Mouse (Mus musculus) lung, embryonic 14.5 days (tissue): ENCODE data around the gene Tex14. TPM values are rescaled to one million over a fixed set of nuclear protein-coding genes. Genes with fewer than 3 reads are reported as not detected.

ENCODE experiments used
- ATAC-seq: fragments of 200-750 bp; cut with Nextera tagmentation; 2 replicates; pipeline ENCODE4 v1.8.0; 2017; ENCODE audit warnings: mild to moderate bottlenecking, moderate TSS enrichment, moderate library complexity; ENCODE audit not compliant: insufficient read depth
- DNase-seq: peaks from one replicate; pipeline ENCODE4 v3.0.0-alpha.2; 2015
- H3K27ac ChIP-seq: fragments of 300-500 bp; sonication (generic); 2 replicates; pipeline ENCODE4 v1.5.1; 2014; ENCODE audit warnings: low read depth, mild to moderate bottlenecking, moderate library complexity
- H3K27me3 ChIP-seq: fragments of 300-500 bp; sonication (generic); 2 replicates; pipeline ENCODE4 v1.6.1; 2014; ENCODE audit warnings: low read length, control low read depth; ENCODE audit not compliant: insufficient read depth
- H3K36me3 ChIP-seq: fragments of 300-500 bp; sonication (generic); 2 replicates; pipeline ENCODE4 v1.6.1; 2014; ENCODE audit warnings: control low read depth; ENCODE audit not compliant: insufficient read depth
- H3K4me1 ChIP-seq: fragments of 300-500 bp; sonication (generic); 2 replicates; pipeline ENCODE4 v1.6.1; 2014; ENCODE audit warnings: antibody characterized with exemption, control low read depth; ENCODE audit not compliant: insufficient read depth
- H3K4me2 ChIP-seq: fragments of 300-500 bp; sonication (generic); 2 replicates; pipeline ENCODE4 v1.6.1; 2014; ENCODE audit warnings: mild to moderate bottlenecking
- H3K4me3 ChIP-seq: fragments of 300-500 bp; sonication (generic); 2 replicates; pipeline ENCODE4 v1.5.1; 2014; ENCODE audit warnings: low read depth, low read length
- H3K9ac ChIP-seq: fragments of 300-500 bp; sonication (generic); 2 replicates; pipeline ENCODE4 v1.6.1; 2014
- H3K9me3 ChIP-seq: fragments of 300-500 bp; sonication (generic); 2 replicates; pipeline ENCODE4 v1.6.1; 2016; ENCODE audit warnings: low read depth, low read length, control low read depth
- CTCF ChIP-seq: IDR thresholded peaks from 2 replicates; pipeline ENCODE4 v1.5.1; 2016; ENCODE audit warnings: antibody characterized with exemption, low read depth
- WGBS: fragments of 180-500 bp; shearing (Covaris S2); extraction: QIAGEN DNeasy Blood & Tissue Kit; methylation state at CpG from one replicate; pipeline ENCODE4 v1.1.7; 2014; 5-methylcytosine and 5-hydroxymethylcytosine counted together
- polyA plus RNA-seq: library from polyadenylated mRNA; unstranded; fragments of >200 nt; fragmentation: Nextera tagmentation; extraction: Ambion mirVana; gene quantifications from 2 replicates; pipeline ENCODE4 v1.2.1, GENCODE M21; 2014

Gene Tex14
- polyA plus RNA-seq, 1 experiment from 2014 or later = 0.21 TPM

DNA sequence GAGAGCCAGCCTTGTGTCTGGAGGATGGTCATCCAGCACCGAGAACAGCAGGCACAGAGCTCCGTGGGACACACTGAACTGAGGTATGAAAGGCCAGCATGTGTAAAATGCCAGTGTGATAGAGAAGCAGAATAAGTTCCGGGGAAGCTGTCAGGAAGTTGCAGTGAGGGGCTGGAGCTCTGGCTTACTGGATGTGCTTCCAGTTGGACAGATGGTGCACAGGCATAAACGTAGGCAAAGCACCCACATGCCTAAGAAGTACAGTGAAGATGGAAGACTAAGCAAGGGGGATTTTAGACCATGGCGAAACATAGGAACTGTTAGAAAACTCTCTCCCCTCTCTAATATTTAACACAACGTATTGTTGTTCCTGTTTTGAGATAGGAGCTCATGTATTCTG lies 156.3 kb downstream of the Tex14 start:
- no peaks in the 10 kb centered on the region for H3K36me3 ChIP-seq
- H3K4me3 ChIP-seq = no peak overlapping the region
- WGBS = 48% methylated on average over 6 of the region's 6 CpGs
- no peaks in the 10 kb centered on the region for H3K27me3 ChIP-seq
- no peak overlapping the region for H3K9ac ChIP-seq
- H3K27ac ChIP-seq = no peak overlapping the region
- H3K4me1 ChIP-seq = no peaks in the 10 kb centered on the region
- H3K9me3 ChIP-seq = no peaks in the 10 kb centered on the region
- no peak for ATAC-seq
- no peak overlapping the region for H3K4me2 ChIP-seq
- no peak for TF ChIP-seq CTCF
- no peak for DNase-seq

DNA sequence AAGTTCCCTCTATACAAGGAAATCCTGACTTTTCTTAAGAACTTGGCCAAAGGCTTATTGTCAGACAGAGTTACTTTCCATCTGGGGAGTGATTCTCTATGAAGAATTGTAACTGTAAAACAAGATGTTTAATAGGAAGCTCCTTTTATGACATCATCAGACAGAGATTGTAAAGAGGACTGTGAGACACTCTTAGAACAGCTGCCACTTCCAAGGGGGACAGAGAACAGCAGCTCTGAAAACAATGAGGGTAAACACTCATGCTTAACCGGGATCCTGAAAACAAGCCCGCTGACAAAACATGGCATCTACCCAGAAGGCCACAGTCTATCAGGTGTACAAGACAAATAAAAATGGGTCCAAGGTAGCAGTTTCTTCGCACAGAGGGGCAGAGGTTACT lies 161.6 kb downstream of the Tex14 start, which contains the start of gene Gm11492:
Gene Gm11492 (plus strand): TSS at position 153 of the 400 bp plus-strand sequence.
- H3K4me3 ChIP-seq = no peak within 1 kb of the TSS
- no peak within 1 kb of the TSS for H3K27ac ChIP-seq
- no peaks in the 10 kb centered on the region; the same call in 1 of the 2 replicates for H3K4me1 ChIP-seq
- H3K9me3 ChIP-seq = no peaks in the 10 kb centered on the region
- no peaks in the 10 kb centered on the region for H3K27me3 ChIP-seq
- no peak within 1 kb of the TSS for H3K9ac ChIP-seq
- no peak within 1 kb of the TSS for H3K4me2 ChIP-seq
- TF ChIP-seq CTCF = no peak
- DNase-seq (no peak), ATAC-seq (no peak)
- WGBS = 61% methylated on average over 3 of the region's 3 CpGs
- no peaks in the 10 kb centered on the region for H3K36me3 ChIP-seq

DNA sequence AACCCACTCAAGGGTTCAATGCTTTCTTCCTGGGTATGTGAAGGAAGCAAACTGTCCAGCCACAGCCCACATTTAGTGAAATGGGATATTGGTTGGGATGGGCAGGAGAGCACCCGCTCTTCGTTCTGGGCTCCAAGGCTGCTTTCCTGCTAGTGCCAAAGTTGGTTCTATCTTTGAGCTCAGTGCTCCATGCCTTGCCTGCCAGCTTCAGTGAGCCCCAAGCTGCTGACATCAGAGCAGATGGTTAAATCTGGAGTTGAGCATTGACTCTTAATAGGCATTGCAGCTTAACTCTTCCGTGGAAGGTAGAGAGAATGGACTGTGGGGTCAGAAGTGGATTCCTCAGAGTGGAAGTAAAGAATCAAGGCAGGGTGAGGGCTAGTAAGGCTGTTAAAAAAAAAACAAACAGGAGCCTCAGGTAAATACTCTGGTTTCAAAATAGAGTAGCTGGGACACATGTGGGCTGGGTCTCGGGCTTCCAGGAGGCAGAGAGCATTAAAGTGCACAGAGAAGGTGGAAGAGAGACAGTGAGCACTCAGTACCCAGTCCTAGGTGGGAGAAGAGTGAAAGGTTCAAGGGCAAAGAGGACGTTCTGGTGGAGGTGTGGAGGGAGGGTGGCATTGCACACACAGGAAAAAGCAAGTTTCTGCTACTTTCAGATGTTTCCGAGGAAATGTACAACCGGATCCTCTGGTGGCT lies 163.5 kb downstream of the Tex14 start, which contains the start of gene Sept4:
Gene Sept4 (plus strand): TSS at position 649 of the 699 bp plus-strand sequence.
- no peaks in the 10 kb centered on the region for H3K9me3 ChIP-seq
- H3K36me3 ChIP-seq = no peaks in the 10 kb centered on the region
- 74% methylated on average over 7 of the region's 7 CpGs for WGBS
- no peak within 1 kb of the TSS for H3K27ac ChIP-seq
- H3K9ac ChIP-seq = no peak within 1 kb of the TSS
- no peaks in the 10 kb centered on the region; the same call in 1 of the 2 replicates for H3K4me1 ChIP-seq
- H3K4me3 ChIP-seq = no peak within 1 kb of the TSS
- ATAC-seq (no peak), DNase-seq (no peak)
- TF ChIP-seq CTCF = no peak
- no peaks in the 10 kb centered on the region for H3K27me3 ChIP-seq
- H3K4me2 ChIP-seq = no peak within 1 kb of the TSS

DNA sequence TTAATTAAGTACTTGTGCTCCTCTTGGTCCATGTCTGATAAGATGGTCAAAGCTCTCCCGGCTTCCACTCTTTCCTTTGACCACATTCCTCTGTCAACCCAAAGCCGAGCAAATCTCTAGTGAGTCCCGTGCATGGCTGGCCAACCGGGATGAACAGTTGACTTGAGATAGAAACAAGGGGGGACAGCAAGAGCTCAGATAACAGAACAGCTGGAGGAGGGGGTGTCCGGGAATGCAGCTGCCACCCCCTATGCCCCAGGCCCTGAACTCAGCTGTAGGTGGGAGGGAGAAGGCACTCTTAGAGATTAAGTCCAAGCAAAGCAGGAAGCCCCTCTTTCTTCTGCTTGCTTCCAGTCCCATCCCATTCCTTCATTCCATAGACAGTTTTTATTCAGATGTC lies 165.9 kb downstream of the Tex14 start:
- no peak overlapping the region for H3K9ac ChIP-seq
- H3K9me3 ChIP-seq = no peaks in the 10 kb centered on the region
- ATAC-seq (no peak), DNase-seq (no peak)
- no peaks in the 10 kb centered on the region; the same call in 1 of the 2 replicates for H3K4me1 ChIP-seq
- H3K36me3 ChIP-seq = no peaks in the 10 kb centered on the region
- TF ChIP-seq CTCF = no peak
- H3K27ac ChIP-seq = no peak overlapping the region
- H3K27me3 ChIP-seq = no peaks in the 10 kb centered on the region
- no peak overlapping the region for H3K4me2 ChIP-seq
- H3K4me3 ChIP-seq = no peak overlapping the region
- 40% methylated on average over 5 of the region's 5 CpGs for WGBS

DNA sequence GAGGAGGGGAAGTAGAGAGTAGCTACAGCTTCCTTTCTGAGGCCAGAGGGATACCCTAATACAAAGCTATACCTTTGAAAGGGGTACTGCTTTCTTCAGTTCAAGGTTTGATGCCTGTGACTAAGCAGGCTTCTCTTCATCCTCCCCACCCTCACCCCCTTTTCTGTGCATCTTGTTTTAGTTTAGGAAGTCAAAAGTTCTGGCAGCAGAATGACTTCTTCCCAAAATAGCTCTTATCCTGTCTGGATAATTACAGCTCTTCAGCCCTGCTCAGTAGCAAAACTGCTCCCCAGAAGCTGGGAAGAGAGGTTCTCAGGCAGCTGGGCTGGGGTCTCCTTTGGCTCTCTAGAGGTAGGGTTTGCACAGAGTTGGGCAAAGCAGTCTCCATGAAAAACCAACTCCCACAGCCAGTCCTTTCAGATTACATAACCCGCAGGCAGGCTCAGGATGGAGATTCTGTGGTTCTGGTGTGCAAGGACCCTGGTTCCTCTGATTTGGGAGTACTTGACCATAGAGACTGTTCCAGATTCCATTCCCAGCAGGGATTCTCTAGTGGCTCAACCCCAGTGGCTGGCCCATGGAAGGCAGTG lies 166.6 kb downstream of the Tex14 start:
- no peak for TF ChIP-seq CTCF
- H3K36me3 ChIP-seq = no peaks in the 10 kb centered on the region
- DNase-seq = no peak
- no peak overlapping the region for H3K4me2 ChIP-seq
- H3K4me3 ChIP-seq = no peak overlapping the region
- H3K9ac ChIP-seq = no peak overlapping the region
- 89% methylated on average over 1 of the region's 1 CpGs for WGBS
- no peaks in the 10 kb centered on the region; the same call in 1 of the 2 replicates for H3K4me1 ChIP-seq
- ATAC-seq = no peak
- no peak overlapping the region for H3K27ac ChIP-seq
- no peaks in the 10 kb centered on the region for H3K27me3 ChIP-seq
- H3K9me3 ChIP-seq = no peaks in the 10 kb centered on the region

DNA sequence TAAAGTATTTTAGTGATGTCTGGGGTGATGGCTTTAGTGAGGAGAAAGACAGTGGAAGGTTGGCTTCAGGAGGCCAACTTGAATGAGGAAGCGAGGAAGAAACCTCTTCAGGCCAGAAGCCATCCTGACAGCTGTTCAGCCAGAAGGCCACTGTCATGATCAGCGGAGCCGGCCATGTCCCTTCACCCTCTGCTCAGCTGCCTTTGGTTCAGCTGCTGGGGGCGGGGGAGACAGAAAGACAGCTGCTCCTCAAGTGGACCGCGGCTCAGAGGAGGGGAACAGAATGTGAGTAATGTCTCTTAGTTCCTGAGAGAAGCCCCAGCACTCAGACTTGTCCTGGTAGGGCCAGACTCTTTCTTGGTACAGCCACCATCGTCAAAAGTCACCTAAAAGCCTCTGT lies 168.9 kb downstream of the Tex14 start:
- ATAC-seq (no peak), DNase-seq (no peak)
- Histone ChIP-seq H3K27me3 (no peaks in the 10 kb centered on the region), H3K9ac (no peak overlapping the region), H3K4me2 (no peak overlapping the region), H3K27ac (no peak overlapping the region), H3K9me3 (no peaks in the 10 kb centered on the region), H3K4me1 (peaks cover 7% of the 10 kb centered on the region), H3K4me3 (no peak overlapping the region), H3K36me3 (no peaks in the 10 kb centered on the region)
- TF ChIP-seq CTCF = no peak
- 50% methylated on average over 7 of the region's 7 CpGs for WGBS

DNA sequence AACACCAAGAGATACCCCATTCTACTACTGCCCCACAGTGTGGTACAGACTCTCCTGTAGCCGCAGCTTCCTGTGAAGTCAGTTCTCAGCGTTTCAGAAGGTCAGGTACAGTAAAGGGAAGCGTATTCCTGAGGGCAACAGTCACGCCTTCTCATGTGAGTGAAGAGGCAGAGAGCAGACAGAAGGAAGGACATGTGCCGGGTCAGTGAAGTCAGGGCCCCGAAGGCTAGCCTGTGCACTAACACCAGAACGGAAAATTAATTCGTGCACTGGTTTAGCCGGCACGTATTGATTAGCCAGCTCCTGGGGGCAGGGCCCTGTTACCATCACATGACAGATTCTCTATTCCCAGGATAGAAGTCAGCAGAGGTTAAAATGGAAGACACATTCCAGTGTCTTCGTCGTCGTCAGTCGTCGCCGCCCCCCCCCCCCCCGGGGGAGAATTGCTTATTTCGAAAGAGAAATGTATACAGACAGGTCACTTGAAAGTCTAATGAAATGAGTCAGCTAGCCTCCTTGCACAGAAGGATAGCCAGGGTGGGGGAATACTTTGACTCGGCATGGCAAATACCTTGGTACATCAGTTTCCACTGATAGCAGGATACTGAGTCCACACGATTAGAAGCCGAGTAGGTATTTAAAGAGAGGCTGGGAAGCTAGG lies 169.8 kb downstream of the Tex14 start:
- no peak overlapping the region for H3K9ac ChIP-seq
- no peak overlapping the region for H3K4me3 ChIP-seq
- no peak for TF ChIP-seq CTCF
- no peaks in the 10 kb centered on the region for H3K36me3 ChIP-seq
- peaks cover 7% of the 10 kb centered on the region for H3K4me1 ChIP-seq
- no peaks in the 10 kb centered on the region for H3K27me3 ChIP-seq
- 42% methylated on average over 21 of the region's 21 CpGs for WGBS
- no peak overlapping the region for H3K4me2 ChIP-seq
- DNase-seq = no peak
- ATAC-seq = no peak
- H3K9me3 ChIP-seq = no peaks in the 10 kb centered on the region
- H3K27ac ChIP-seq = no peak overlapping the region
